Mouse (Mus musculus) megakaryocyte, adult 5-6 weeks (primary cell): ENCODE measurements around the gene Shank1. TPM values are rescaled to one million over a fixed set of nuclear protein-coding genes. Genes with fewer than 3 reads are reported as not detected.

ENCODE experiments used
- ATAC-seq: 2 replicates; pipeline ENCODE4 v1.8.0; 2016; ENCODE audit warnings: mild to moderate bottlenecking, inconsistent platforms; ENCODE audit not compliant: poor library complexity, severe bottlenecking
- total RNA-seq, 2 experiments: library from RNA; stranded (forward) in 1 of 2; stranded (reverse) in 1 of 2; fragments of 153-499, 151-499 nt in 1 of 2; fragments of 221-1000, 200-1000 nt in 1 of 2; gene quantifications; 2 replicates each; pipeline versions ENCODE4 v1.2.3 to v1.2.4; 2015 to 2017

Gene Shank1
- total RNA-seq, 2 experiments from 2014 or later, result 0.02 TPM; not detected in 1

GRCm38 (mm10) chr7:44304463-44304774 is 5.6 kb upstream of the Shank1 start:
- ATAC-seq, result peak; percentile 14

GRCm38 (mm10) chr7:44304775-44305641 is 5.0 kb upstream of the Shank1 start:
- ATAC-seq, result peak; percentile 87

GRCm38 (mm10) chr7:44305686-44306085 is 4.4 kb upstream of the Shank1 start:
- no peak for ATAC-seq

- no peak for ATAC-seq
These were observed 3.4 kb upstream of the Shank1 start, which contains the start of gene Clec11a for GRCm38 (mm10) chr7:44306516-44307240. Gene Clec11a (minus strand): TSS chr7:44306902.

GRCm38 (mm10) chr7:44307261-44308020 is 2.6 kb upstream of the Shank1 start:
- ATAC-seq, result no peak

- no peak for ATAC-seq
These were observed 328 bp downstream of the Shank1 start for GRCm38 (mm10) chr7:44310285-44310877.

DNA sequence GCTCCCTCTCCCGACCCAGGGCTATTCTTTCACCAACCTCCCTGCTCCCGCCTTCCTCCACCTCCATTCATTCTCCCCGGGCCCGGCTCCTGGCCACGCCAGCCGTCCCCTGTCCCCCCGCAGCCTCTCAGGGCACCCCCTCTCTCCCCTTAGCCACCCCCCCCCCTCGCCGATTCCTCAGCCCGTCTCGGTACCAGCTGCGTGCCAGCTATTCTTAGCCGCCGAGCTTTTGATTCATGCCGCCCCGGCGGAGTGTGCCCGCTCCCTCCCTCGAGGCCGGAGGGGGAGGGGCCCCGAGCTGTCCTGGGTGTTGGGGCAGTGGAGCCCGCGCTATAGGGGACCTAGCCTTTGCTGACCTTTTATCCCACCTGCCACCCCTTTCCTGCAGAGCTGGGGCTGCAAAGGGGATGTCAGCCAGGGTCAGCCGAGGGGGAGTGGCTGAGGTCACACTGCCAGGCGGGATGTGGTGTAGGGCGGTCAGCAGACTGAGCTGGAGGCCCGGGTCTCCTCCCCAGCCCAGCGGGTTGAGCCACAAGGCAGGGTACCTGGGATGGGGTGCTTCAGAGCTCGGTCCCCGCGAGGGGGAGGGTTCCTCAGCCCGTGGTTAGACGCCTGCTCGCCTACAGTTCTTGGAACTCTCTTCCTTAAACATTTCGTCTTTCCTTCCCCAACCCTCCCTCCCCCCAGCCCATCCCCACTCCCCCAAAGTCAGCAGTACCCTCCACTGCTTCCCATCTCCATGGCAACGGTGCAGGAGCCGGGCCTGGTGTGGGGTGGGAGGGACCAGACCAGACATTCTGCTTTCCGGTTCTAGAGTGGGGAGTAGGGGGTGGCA is 1.0 kb downstream of the Shank1 start:
- ATAC-seq, result peak; percentile 19; the same call in 1 of the 2 replicates

DNA sequence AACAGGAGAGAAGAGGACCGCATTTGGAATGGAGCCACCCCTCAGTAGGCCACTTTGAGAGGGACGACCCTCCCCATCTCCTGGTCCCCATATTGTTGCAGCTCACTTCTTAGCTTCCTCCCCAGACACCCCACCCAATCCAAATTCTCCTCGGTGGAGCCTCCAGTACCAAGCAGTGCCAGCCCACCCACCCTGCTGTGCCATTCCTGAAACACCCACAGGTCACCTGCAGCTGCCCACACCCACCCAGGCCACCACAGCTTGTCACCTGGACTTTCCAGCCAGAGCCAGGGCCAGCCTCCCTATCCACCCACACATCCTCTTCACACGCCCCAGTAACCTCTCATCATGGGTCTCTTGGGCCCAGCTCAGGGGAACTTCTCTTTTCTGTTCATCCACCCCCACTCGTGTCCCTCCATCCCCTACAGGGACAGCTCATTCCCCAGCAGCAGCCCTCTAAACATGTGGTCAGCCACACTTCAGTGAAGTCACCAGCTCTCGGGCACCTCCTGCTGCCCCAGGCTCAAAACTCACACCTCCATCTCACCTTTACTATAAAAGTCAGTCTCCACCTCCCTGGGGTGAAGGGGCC is 1.8 kb downstream of the Shank1 start:
- ATAC-seq, result no peak

- ATAC-seq, result no peak
These were observed 2.4 kb downstream of the Shank1 start for GRCm38 (mm10) chr7:44312484-44312883.

- ATAC-seq, result no peak
These were observed 7.9 kb downstream of the Shank1 start for GRCm38 (mm10) chr7:44317913-44318312.

- ATAC-seq, result no peak
These were observed 10.8 kb downstream of the Shank1 start for GRCm38 (mm10) chr7:44320886-44321285.

GRCm38 (mm10) chr7:44322290-44322689 is 12.2 kb downstream of the Shank1 start:
- ATAC-seq, result no peak

- ATAC-seq, result no peak
These were observed 16.6 kb downstream of the Shank1 start for GRCm38 (mm10) chr7:44326614-44327013.

GRCm38 (mm10) chr7:44332336-44332735 is 22.3 kb downstream of the Shank1 start:
- no peak for ATAC-seq

DNA sequence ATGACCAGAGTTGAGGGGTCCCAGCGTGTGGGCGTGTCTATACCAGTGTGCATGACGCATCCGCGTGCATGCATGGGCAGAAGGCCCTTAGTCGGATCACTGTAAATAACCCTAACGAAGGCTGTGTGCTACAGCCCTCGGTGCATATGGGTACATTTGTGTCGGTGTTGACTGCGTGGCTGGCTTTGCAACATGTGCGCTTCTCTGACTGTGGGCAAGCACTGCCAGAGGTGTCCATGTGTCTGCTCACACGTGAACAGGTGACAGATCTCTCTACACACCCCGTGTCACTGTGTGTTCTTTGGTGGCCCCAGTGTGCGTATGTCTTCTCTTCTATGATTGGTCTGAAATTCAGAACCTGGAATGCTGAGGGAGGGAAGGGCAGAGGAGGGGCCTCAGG is 24.1 kb downstream of the Shank1 start:
- no peak for ATAC-seq

GRCm38 (mm10) chr7:44335031-44335878 is 25.2 kb downstream of the Shank1 start:
- no peak for ATAC-seq

- ATAC-seq, result no peak
These were observed 26.3 kb downstream of the Shank1 start for GRCm38 (mm10) chr7:44336046-44337021.
